Mouse (Mus musculus) MEL-GATA-1-ER (cell line): Measurements from ENCODE around the gene Gm49388.
"Not testable (repeated sequence)": the region's sequence is repeated elsewhere in the genome, so short reads cannot be mapped to it uniquely, and the experiment has no call there.

Experiments
- DNase-seq: peaks from one replicate; pipeline ENCODE4 v3.0.0-alpha.2; 2012; ENCODE audit warnings: low read depth; ENCODE audit errors: extremely low read depth

The Gm49388 gene

DNA sequence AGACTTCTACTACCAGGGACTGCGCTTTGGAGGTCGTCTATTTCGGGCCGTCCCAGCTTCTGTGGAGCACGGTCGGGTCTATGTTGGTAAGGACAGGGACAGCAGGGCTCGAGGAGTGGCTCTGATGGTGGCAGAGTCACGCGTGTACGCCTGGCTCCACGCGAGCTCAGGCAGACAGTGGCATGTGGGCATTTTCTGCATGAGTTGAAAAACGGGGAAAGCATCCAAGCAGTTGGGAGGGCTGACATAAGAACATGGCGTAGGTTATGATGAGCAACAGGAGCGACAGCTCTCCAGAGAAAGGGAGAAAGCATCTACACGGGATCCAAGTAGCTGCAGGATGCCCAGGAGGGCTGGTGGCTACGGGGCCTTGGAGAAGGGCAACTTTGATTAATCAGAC lies 16.9 kb downstream of the Gm49388 start:
- DNase-seq, result no peak

- no peak for DNase-seq
Observed at GRCm38 (mm10) chr7:127808821-127809220, 23.4 kb downstream of the Gm49388 start.

DNA sequence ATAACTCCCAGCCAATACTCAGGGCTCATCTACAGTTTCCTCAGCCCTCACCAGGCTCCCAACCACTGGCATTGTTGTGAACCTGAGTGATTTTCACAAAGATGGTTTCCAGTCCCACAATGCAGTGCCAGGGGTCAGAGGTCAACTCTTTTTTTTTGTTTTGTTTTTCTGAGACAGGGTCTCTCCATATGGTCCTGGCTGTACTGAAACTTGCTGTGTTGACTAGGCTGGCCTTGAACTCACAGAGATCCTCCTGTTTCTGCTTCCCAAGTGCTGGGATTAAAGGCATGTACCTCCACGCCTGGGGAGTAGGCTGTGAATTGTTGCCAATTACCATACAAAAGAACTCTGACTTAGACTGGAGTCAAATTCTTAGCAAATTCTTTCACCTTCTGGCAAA lies 24.4 kb downstream of the Gm49388 start:
- no peak for DNase-seq

GRCm38 (mm10) chr7:127810650-127811049 lies 25.2 kb downstream of the Gm49388 start:
- no peak for DNase-seq

- DNase-seq, result no peak
Observed at GRCm38 (mm10) chr7:127811240-127811639, 25.8 kb downstream of the Gm49388 start.

DNA sequence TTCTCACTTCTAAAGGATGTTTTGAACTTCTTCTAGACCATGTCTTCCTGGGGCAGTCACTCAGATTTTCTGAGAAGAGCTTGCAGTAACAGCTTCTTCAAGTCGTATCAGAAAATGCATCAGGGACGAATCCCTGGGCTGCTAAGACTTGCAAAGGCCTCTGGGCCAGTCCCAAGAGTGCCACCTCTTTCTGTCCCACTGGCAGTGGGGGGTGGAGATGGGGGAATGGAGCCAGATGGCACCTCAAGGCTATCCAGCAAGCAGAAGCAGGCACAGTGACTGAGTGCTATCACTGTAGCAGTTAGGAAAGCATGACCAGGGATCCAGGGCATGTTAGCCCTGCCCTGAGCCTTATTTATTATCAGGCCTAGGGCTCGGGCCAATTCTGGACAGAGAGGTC lies 26.9 kb downstream of the Gm49388 start:
- no peak for DNase-seq

- no peak for DNase-seq
Observed at GRCm38 (mm10) chr7:127813821-127814220, 28.4 kb downstream of the Gm49388 start.

DNA sequence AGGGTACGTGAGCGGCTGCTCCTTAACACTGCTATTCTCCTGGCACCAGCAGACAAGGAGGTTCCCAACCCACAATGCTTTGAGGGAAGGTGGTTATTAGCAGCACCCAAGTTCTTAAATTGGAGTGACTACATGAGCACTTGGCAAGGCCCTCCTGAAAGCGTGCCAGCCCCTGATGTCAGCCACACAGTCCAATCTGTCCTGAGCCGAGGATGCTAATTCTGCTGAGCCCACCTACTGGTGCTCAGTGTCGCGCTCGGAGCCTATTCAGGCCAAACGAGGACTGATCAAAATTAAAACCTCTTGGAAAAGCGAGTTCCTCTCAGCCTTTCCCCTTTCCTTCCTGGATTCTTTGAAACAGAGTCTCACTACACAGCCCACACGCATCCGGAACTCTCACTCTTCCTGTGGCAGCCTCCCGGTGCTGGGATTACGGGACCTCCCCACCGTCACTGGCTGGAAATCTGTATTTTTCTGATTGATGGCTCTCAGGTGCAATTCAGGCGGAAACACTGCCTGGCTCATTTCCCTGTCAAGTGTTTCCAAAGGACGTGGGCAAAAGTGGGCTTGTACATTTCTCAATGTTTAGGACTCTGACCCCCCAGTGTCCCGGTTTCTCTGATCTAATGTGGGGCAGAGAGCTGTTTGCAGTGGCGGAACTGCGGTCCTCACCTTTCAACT lies 29.0 kb downstream of the Gm49388 start:
- DNase-seq, result no peak

DNA sequence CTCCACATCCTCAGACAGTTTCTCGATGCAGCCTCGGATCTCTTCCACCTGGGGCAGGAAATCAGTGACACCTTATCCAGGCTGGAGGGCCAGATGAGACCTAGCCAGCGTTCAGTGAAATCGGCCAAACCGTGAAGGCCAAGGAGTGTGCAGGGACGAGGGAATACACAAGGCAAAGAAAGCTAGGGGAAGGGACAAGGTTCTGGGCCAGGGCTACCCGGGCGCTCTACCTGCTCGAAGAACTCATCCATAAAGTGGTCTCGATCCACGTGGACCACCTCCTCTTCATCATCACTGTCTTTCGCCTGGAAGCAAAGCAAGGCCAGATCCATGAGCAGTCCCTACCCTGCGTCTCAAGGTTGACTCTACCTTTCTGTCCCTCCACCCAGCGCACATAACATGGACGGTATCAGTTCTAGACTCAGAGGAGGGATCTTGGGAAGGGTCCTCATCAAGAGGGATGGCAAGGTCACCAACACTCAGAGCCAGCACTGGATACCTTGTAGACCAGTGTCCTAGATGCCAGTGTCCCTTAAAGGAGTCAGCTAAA lies 29.8 kb downstream of the Gm49388 start:
- DNase-seq, result no peak

GRCm38 (mm10) chr7:127815954-127816821 lies 30.8 kb downstream of the Gm49388 start:
- DNase-seq, result no peak

GRCm38 (mm10) chr7:127817053-127817452 lies 31.6 kb downstream of the Gm49388 start:
- DNase-seq, result no peak

DNA sequence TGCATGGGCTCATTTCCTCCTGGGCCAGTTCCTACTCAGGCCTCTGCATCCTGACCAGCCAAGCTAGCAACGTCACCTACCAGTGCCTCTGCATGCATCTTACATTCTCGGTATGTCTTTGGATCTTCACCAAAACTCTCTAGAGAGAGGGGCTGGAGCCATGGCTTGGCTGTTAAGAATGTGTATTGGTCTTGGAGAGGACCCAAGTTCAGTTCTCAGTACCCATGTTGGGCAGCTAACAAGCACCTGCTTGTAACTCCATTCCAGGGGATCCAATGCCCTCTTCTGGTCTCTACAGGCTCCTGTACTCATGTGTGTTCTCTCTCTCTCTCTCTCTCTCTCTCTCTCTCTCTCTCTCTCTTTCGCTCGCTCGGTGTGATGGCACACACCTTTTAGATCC lies 32.4 kb downstream of the Gm49388 start:
- no peak for DNase-seq

DNA sequence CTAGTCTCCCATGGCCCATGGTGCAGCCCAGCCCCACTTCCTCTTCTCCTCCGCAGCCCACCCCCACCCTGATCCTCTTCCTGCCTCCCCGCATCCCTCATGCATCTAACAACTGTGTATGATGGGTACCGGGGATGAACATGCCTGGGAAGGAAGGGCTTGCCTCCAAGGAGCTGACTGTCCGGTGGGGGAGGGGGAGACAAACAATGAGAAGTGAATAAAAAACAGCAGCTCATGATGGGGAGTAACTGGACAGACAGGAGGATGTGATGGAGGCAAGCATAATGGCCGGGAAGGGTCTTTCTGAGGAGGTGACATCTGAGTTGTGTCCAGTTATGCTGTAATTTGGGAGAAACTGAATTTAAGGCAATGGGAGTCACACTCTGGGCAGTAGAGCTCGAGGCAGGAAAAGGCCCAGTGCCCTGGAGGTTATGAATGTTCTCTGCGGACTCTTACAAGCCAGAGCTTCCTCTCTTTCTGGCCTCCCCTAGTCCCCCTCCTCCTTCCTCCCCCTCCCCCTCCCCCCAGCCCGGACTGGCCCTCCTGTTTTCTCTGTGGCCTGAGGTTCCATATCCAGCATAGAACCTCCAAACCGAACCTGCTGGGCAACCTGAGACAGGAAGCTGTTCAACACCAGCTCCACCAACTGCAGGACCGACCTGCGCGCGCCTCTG lies 35.6 kb downstream of the Gm49388 start:
- no peak for DNase-seq

DNA sequence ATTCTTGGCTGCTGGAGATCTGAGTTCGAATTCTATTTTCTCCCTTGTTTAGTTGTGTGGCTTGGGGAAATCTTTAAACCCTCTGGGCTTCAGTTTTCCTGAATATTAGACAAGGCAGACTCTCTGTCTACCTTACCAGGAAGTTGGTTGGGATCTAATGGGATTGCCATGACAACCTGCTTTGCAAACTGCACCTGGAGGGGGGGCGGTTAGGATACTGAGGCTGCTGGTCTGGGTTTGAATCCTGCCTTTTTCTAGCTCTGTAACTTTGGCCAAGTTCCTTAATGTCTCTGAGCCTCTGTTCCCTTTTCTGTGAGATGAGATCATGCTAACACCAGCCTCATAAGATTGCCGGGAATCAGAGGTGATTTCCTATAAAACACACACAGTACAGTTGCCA lies 37.1 kb downstream of the Gm49388 start:
- no peak for DNase-seq

- no peak for DNase-seq
Observed at GRCm38 (mm10) chr7:127823236-127824171, 38.1 kb downstream of the Gm49388 start.

DNA sequence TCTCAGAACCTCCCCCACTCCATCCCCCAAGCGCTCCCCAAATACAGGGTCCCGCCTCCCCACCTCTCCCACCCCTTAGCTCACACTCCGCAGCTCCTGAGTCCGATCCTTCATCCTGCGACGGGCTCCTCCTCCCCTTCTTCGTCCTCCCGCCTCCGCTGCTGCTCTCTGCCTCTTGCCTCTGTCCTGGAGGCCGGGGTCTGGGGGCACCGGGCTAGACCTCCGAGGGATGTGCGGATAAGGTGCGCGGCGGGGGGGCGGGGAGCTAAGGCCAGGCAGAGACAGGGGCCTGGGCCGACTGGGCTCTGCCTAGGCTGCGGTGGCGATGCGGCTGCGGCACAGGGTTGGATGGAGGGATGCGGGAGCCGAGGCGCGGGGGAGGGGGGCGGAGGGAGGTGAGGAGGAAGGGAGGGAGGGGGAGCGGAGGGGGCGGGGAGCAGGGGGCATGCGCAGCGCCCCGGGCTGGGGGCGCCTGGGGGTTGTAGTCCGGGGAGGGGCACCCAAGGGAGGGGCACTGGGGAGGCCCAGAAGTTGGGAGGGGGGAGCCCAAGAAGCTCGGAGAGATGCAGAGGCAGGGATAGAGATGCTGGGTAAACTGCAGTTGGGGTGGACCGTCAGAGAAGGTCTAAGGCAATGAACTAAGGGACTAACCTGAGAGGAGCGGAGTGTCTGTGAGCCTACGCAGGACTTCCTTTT lies 38.9 kb downstream of the Gm49388 start, which contains the start of the genes Stx4a and Stx1b:
TSS of gene Stx4a (plus strand) at position 119 of the 696 bp plus-strand sequence.
TSS of gene Stx1b (minus strand) at position 374 of the 696 bp plus-strand sequence.
- DNase-seq, result no peak

- no peak for DNase-seq
Observed at GRCm38 (mm10) chr7:127835550-127835949, 50.1 kb downstream of the Gm49388 start.

GRCm38 (mm10) chr7:127837473-127837872 lies 52.1 kb downstream of the Gm49388 start:
- DNase-seq, result no peak

DNA sequence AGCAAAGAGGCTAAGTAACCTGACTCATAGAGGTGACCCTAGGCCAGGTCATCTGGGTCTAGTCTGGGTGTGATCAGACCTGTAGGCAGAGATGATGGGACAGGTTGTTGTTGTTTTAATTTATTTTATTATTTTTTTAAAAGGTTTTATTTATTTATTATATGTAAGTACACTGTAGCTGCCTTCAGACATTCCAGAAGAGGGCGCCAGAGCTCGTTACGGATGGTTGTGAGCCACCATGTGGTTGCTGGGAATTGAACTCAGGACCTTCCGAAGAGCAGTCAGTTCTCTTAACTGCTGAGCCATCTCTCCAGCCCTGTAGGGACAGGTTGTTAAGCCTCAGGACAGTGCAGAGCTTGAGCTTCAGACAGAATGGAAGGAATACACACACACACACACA lies 52.5 kb downstream of the Gm49388 start:
- not testable (repeated sequence) for DNase-seq

GRCm38 (mm10) chr7:127840031-127840430 lies 54.6 kb downstream of the Gm49388 start:
- DNase-seq, result not testable (repeated sequence)
